Mouse (Mus musculus): ENCODE measurements around the gene Dnmt3a.

Dnmt3a gene

GRCm38 (mm10) chr12:3787041-3787440 is 18.8 kb upstream of the Dnmt3a start:
- DNase-seq (ENCODE audit: low spot score in 2 of 2), result no peak

GRCm38 (mm10) chr12:3787541-3787940 is 18.3 kb upstream of the Dnmt3a start:
- no peak for DNase-seq (ENCODE audit: low spot score in 2 of 2)

- DNase-seq (ENCODE audit: low spot score in 2 of 2), result no peak
Observed at GRCm38 (mm10) chr12:3788421-3789051, 17.3 kb upstream of the Dnmt3a start.

DNA sequence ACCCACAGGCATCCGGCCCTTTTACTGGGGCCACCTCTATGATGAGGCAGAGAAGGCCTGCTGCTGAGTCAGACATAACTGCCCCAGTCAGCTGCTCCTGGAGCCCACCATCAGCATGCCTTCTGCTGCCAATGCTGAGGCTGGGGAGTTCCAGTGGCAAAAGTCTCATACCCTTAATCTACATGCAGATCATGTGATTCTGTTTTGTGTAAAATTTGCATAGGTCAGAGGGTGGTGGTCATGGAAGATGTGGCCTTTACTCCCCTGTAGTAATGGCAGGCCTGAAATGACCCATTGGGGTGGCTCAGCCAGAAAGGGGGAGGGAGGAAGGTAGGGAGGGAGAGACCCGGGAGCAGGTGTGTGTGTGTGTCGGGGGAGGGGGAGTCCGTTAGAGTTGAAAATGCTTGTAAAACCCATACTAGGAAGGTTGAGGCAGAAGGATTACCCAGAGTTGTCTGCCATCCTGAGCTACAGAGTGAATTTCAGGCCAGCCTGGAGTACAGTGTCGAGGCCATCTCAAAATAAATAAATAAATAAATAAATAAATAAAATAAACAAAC is 16.1 kb upstream of the Dnmt3a start:
- no peak for DNase-seq (ENCODE audit: low spot score in 2 of 2)

- DNase-seq (ENCODE audit: low spot score in 2 of 2), result no peak
Observed at GRCm38 (mm10) chr12:3791257-3791656, 14.6 kb upstream of the Dnmt3a start.

- DNase-seq (ENCODE audit: low spot score in 2 of 2), result peak; percentile 91 to 93
Observed at GRCm38 (mm10) chr12:3791732-3792131, 14.1 kb upstream of the Dnmt3a start.

- no peak for DNase-seq (ENCODE audit: low spot score in 2 of 2)
Observed at GRCm38 (mm10) chr12:3792248-3792647, 13.6 kb upstream of the Dnmt3a start.

- no peak for DNase-seq (ENCODE audit: low spot score in 2 of 2)
Observed at GRCm38 (mm10) chr12:3795569-3795968, 10.2 kb upstream of the Dnmt3a start.

DNA sequence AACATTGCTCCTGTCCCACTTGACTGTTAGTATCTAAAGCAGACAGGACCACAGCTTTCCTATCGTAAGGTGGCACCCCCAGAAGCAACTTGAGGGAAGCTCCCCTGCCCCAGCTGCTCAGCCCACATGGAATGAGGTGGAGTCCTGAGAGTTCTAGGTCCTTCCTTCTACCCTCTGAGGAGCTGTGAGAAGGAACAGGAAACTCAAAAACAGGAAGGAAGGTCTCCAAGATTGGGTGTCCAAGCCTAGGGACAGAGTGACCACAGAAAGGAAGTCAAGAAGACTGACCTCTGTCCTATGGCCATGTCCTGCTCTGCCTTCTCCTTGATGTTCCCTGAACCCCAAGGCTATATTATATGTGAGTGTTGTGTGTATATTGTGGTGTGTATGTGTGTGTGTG is 6.3 kb upstream of the Dnmt3a start:
- no peak for DNase-seq (ENCODE audit: low spot score in 2 of 2)

DNA sequence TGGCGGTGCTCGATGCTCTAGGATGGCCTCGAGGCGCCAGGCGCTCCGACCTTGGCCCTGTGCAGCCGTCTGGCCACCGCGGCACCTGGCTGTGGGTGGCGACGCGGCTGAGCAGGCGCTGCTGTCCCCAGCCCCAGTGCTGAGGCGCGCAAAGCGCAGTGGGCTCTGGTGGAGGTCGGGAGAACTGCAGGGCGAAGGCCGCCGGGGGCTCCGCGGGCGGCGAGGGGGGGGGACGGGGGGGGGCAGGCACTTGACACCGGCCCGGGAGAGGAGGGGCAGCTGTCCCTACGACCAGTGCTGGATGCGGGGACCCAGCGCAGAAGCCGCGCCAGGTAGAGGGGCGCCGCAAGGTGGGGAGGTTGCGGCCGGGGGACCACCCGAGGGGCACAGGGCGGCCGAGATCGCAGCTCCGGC is 471 bp downstream of the Dnmt3a start:
- peak; percentile 56 to 75 for DNase-seq (ENCODE audit: low spot score in 2 of 2)

DNA sequence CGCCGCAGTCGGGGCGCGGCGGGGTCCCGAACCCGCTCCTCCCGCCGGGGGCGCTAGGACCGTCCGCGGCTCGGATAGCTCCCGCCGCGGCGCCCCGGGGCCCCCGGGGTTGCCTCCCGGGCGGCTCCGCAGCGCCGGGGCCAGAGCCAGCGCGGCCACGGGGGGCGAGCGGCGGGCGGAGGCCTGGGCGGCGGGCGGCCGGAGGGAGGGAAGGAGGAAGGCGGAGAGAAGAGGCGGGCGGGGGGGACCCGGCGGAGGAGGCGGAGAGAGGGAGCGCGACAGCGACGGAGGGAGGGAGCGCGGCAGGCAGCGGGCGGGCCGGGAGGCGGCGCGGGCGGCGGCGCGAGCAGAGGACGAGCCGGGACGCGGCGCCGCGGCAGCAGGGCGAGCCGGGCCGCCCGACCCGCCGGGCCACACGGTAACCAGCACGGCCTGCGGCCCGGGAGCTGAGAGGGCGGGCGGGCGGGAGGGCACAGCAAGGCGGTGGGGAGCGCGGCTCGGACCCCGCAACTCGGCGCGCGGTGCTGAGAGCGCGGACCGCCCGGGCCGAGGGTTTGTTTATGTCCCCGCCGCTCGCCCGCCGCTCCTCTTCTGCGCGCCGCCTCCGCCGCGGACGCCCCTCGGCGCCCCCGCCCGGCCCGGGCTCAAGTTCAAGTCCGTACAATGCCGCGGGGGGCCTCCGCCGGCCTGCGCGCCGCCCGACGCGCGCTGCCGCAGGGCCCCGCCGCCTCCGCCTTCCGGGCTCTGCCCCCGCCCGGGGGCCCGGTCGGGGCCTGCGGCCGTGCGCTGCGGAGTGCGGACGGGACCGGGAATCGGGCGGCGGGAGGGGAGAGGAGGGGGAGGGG is 1.1 kb downstream of the Dnmt3a start:
- DNase-seq (ENCODE audit: low spot score in 2 of 2), result peak; percentile 58 to 76

GRCm38 (mm10) chr12:3807548-3808395 is 2.0 kb downstream of the Dnmt3a start:
- DNase-seq (ENCODE audit: low spot score in 2 of 2), result peak; percentile 26 to 42

DNA sequence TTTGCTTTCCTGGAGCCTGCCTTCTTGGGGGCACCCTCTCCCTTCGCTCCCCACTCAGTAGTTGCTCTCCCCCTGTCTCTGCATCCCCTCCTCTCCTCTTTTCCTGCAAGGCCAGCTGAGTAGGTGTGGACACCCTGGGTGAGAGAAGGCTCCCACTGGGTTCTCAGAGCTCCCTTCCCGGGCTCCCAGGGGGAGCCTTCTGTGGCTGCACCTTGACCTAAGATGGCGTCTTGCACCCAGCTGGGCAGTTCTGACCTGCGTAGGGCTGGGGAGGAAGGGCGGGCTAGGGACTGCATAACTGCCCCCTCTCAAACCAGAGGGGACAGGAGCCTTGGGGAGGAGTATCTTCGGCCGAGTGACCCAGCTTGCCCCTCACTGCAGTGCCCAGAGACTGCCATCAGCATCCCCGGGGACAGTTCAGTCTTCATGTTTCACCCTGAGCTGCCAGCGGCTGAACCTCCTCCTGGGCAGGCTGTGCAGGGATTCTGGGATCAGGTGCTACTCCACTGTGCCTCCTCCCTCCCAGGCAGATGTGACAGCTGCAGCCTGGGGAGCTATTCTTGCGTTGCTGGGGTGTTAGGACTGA is 2.7 kb downstream of the Dnmt3a start:
- DNase-seq (ENCODE audit: low spot score in 2 of 2), result peak; percentile 26 to 31

GRCm38 (mm10) chr12:3809520-3810180 is 3.8 kb downstream of the Dnmt3a start:
- DNase-seq (ENCODE audit: low spot score in 2 of 2), result no peak

DNA sequence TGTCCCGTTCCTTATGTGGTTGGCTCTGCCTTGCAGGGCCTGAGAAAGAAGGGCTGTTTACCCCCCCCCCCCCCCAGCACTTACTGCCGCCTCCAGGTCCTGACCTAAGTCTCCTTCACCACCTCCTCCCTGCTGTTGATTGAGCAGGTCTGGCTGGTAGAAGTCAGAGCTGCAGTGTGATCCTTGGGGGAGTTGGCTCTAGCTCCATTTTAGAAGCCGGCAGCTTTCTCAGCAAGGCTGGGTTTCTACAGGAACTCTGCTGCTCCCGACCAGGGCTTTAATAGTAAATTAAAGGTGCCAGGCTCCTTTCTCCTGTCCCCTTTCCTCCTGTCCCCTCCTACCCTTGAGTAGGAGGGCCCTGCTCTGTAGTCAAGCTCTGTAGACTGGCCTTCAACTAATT is 4.6 kb downstream of the Dnmt3a start:
- no peak for DNase-seq (ENCODE audit: low spot score in 2 of 2)

GRCm38 (mm10) chr12:3811596-3811995 is 5.8 kb downstream of the Dnmt3a start:
- DNase-seq (ENCODE audit: low spot score in 2 of 2), result no peak

DNA sequence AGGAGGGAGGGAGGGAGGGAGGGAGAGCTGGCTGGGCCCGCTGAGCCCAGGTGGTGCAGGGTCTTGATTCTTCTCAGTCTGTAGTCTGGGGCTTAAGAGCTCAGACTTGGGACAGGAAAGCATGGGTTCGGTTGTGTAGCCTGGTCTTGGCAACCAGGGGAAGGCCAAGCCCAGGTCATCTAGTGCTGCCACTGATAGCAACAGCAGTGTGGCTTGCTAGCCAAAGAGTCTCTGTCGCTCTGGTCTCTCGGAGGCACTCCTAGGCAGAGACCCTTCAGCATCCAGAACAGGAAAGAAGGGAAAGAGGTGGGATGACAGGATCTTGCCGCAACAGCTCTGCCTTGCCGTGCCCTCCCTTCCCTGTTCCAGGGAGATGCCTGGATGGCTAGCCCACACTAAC is 6.4 kb downstream of the Dnmt3a start:
- no peak for DNase-seq (ENCODE audit: low spot score in 2 of 2)

- no peak for DNase-seq (ENCODE audit: low spot score in 2 of 2)
Observed at GRCm38 (mm10) chr12:3813138-3813537, 7.3 kb downstream of the Dnmt3a start.

- no peak for DNase-seq (ENCODE audit: low spot score in 2 of 2)
Observed at GRCm38 (mm10) chr12:3815386-3815785, 9.6 kb downstream of the Dnmt3a start.

GRCm38 (mm10) chr12:3817033-3817432 is 11.2 kb downstream of the Dnmt3a start:
- no peak for DNase-seq (ENCODE audit: low spot score in 2 of 2)

DNA sequence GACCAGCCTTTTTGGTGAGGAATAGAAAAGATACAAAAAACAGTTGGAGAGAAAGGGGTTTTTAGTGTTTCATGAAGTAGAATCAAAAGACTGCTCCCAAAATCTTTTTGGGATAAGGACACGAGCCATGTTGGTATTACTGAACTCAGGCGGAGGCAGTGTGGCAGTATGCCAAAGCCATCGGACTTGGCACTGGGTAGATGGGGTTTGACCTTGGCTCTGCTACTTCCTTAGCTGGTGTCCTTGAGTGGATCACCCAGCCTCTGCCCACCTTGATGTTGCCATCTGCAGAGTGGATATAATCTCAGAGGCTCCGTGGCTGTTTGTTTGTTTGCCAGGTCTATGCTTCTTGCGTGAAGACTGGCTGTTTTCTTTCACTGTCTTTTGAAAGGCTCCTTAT is 11.8 kb downstream of the Dnmt3a start:
- no peak for DNase-seq (ENCODE audit: low spot score in 2 of 2)
